2 mouse cellular contexts compared by ENCODE assay signal in genomic region chr2:154657486-154658237, GRCm38 (mm10).
A peak's percentile ranks its signal among the peaks of the same experiment; 100 is the strongest.
TF ChIP-seq lines count a peak whose summit lies in the region.

No protein-coding gene starts in this region.

TF ChIP-seq in MEL, 35 proteins besides CTCF, POLR2A, EP300 and RAD21 (continued from another document):
- TF ChIP-seq MXI1 (IDR thresholded peaks at IDR 0.05; ENCODE audit: low read depth, low read length) (peak; percentile 45; the same call in 1 of the 2 replicates), TBP (IDR thresholded peaks at IDR 0.05; ENCODE audit: low read depth, low read length) (peak; percentile 70), MAZ (IDR thresholded peaks at IDR 0.05; ENCODE audit: low read depth, low read length) (0 out of 2 replicates have a peak, but pooled peaks have one; percentile 43), ETS1 (IDR thresholded peaks at IDR 0.05; ENCODE audit: low read depth, low read length) (0 out of 2 replicates have a peak, but pooled peaks have one; percentile 33), TCF12 (IDR thresholded peaks at IDR 0.05; ENCODE audit: low read depth, low read length) (no peak)

TF ChIP-seq in myocyte, 11 proteins besides CTCF, POLR2A, EP300 and RAD21 (continued from another document):
- TF ChIP-seq E2F4 (IDR thresholded peaks at IDR 0.05; ENCODE audit: insufficient read depth) (no peak), POLR2AphosphoS2 (IDR thresholded peaks at IDR 0.05; ENCODE audit: insufficient read length, low read depth) (no peak), MAX (IDR thresholded peaks at IDR 0.05; ENCODE audit: low read depth) (no peak), REST (IDR thresholded peaks at IDR 0.05; ENCODE audit: insufficient read depth, insufficient read length) (no peak), MYOG (IDR thresholded peaks at IDR 0.05; ENCODE audit: control insufficient read depth in 1 of 3, insufficient read depth in 1 of 3, insufficient read length in 2 of 3, low read depth in 2 of 3) (no peak)
